Mouse (Mus musculus) lung, embryonic 16.5 days (tissue): ENCODE measurements around the gene Hoxb5. TPM values are rescaled to one million over a fixed set of nuclear protein-coding genes. Genes with fewer than 3 reads are reported as not detected.

Experiments used
- ATAC-seq: fragments of 200-750 bp; cut with Nextera tagmentation; 2 replicates; pipeline ENCODE4 v1.8.0; 2017; ENCODE audit warnings: low read depth, mild to moderate bottlenecking, moderate library complexity
- H3K27ac ChIP-seq: fragments of 300-500 bp; sonication (generic); 2 replicates; pipeline ENCODE4 v1.5.1; 2014; ENCODE audit warnings: mild to moderate bottlenecking, control low read depth, low read length
- H3K27me3 ChIP-seq: fragments of 300-500 bp; sonication (generic); 2 replicates; pipeline ENCODE4 v1.6.1; 2014; ENCODE audit warnings: low read depth, low read length, mixed read lengths; ENCODE audit not compliant: control insufficient read depth, insufficient read depth
- H3K36me3 ChIP-seq: fragments of 300-500 bp; sonication (generic); 2 replicates; pipeline ENCODE4 v1.6.1; 2014; ENCODE audit warnings: low read length; ENCODE audit not compliant: control insufficient read depth, insufficient read depth
- H3K4me1 ChIP-seq: fragments of 300-500 bp; sonication (generic); replicated peaks from 2 replicates; pipeline ENCODE4 v1.6.1; 2014; ENCODE audit warnings: low read length, mixed read lengths; ENCODE audit not compliant: control insufficient read depth, insufficient read depth
- H3K4me2 ChIP-seq: fragments of 300-500 bp; sonication (generic); 2 replicates; pipeline ENCODE4 v1.6.1; 2014; ENCODE audit warnings: low read depth, low read length, control low read depth
- H3K4me3 ChIP-seq: fragments of 300-500 bp; sonication (generic); 2 replicates; pipeline ENCODE4 v1.5.1; 2014; ENCODE audit warnings: mild to moderate bottlenecking, low read length, control low read depth
- H3K9ac ChIP-seq: fragments of 300-500 bp; sonication (generic); 2 replicates; pipeline ENCODE4 v1.6.1; 2014; ENCODE audit warnings: low read length, control low read depth
- H3K9me3 ChIP-seq: fragments of 300-500 bp; sonication (generic); 2 replicates; pipeline ENCODE4 v1.6.1; 2016; ENCODE audit warnings: low read length; ENCODE audit not compliant: control insufficient read depth
- WGBS: fragments of 180-500 bp; shearing (Covaris S2); extraction: QIAGEN DNeasy Blood & Tissue Kit; methylation state at CpG from one replicate; pipeline ENCODE4 v1.1.7; 2014; 5-methylcytosine and 5-hydroxymethylcytosine counted together
- polyA plus RNA-seq: library from polyadenylated mRNA; unstranded; fragments of >200 nt; fragmentation: Nextera tagmentation; extraction: Ambion mirVana; gene quantifications from 2 replicates; pipeline ENCODE4 v1.2.1, GENCODE M21; 2015

The Hoxb5 gene
- polyA plus RNA-seq, 1 experiment from 2014 or later: 46.6 TPM

GRCm38 (mm10) chr11:96261323-96261890 is 41.7 kb upstream of the Hoxb5 start:
- no peak overlapping the region for H3K4me2 ChIP-seq

GRCm38 (mm10) chr11:96262262-96262830 is 40.8 kb upstream of the Hoxb5 start:
- no peak overlapping the region for H3K9ac ChIP-seq
- WGBS: 4% methylated on average over 6 of the region's 6 CpGs
- peaks cover 10% of the 10 kb centered on the region; the same call in 1 of the 2 replicates for H3K4me1 ChIP-seq

More at GRCm38 (mm10) chr11:96261323-96261890, 41.7 kb upstream of the Hoxb5 start:
- Histone ChIP-seq H3K27ac (no peak overlapping the region), H3K27me3 (peaks cover 96% of the 10 kb centered on the region), H3K4me1 (peaks cover 10% of the 10 kb centered on the region; the same call in 1 of the 2 replicates), H3K9me3 (no peaks in the 10 kb centered on the region; the same call in 1 of the 2 replicates), H3K36me3 (no peaks in the 10 kb centered on the region), H3K4me3 (no peak overlapping the region), H3K9ac (no peak overlapping the region)
- WGBS: 2% methylated on average over 24 of the region's 24 CpGs
- peak; percentile 58; the same call in 1 of the 2 replicates for ATAC-seq

GRCm38 (mm10) chr11:96263636-96264389 is 39.3 kb upstream of the Hoxb5 start:
- Histone ChIP-seq H3K27me3 (peaks cover 94% of the 10 kb centered on the region), H3K36me3 (no peaks in the 10 kb centered on the region), H3K4me2 (no peak overlapping the region), H3K9me3 (no peaks in the 10 kb centered on the region; the same call in 1 of the 2 replicates), H3K27ac (no peak overlapping the region), H3K4me3 (no peak overlapping the region), H3K4me1 (peaks cover 10% of the 10 kb centered on the region; the same call in 1 of the 2 replicates), H3K9ac (no peak overlapping the region)
- WGBS: 2% methylated on average over 33 of the region's 33 CpGs
- ATAC-seq: no peak

More at GRCm38 (mm10) chr11:96262262-96262830, 40.8 kb upstream of the Hoxb5 start:
- Histone ChIP-seq H3K27me3 (peaks cover 97% of the 10 kb centered on the region), H3K36me3 (no peaks in the 10 kb centered on the region), H3K9me3 (no peaks in the 10 kb centered on the region; the same call in 1 of the 2 replicates), H3K4me3 (no peak overlapping the region), H3K27ac (no peak overlapping the region), H3K4me2 (no peak overlapping the region)
- ATAC-seq: no peak

- no peak overlapping the region for H3K9ac ChIP-seq
- no peak overlapping the region for H3K27ac ChIP-seq
- no peaks in the 10 kb centered on the region for H3K36me3 ChIP-seq
- no peak overlapping the region for H3K4me3 ChIP-seq
- WGBS: 12% methylated on average over 8 of the region's 8 CpGs
- H3K4me2 ChIP-seq: no peak overlapping the region
- no peaks in the 10 kb centered on the region; the same call in 1 of the 2 replicates for H3K9me3 ChIP-seq
- peaks cover 94% of the 10 kb centered on the region for H3K27me3 ChIP-seq
- H3K4me1 ChIP-seq: peaks cover 10% of the 10 kb centered on the region; the same call in 1 of the 2 replicates
- ATAC-seq: no peak
These were observed 38.6 kb upstream of the Hoxb5 start for GRCm38 (mm10) chr11:96264390-96265020.

GRCm38 (mm10) chr11:96265954-96266353 is 37.2 kb upstream of the Hoxb5 start:
- H3K4me2 ChIP-seq: no peak overlapping the region
- peak; percentile 33; the same call in 1 of the 2 replicates for ATAC-seq
- H3K9me3 ChIP-seq: no peaks in the 10 kb centered on the region; the same call in 1 of the 2 replicates
- H3K4me3 ChIP-seq: no peak overlapping the region
- H3K27me3 ChIP-seq: peaks cover 94% of the 10 kb centered on the region
- H3K4me1 ChIP-seq: peaks cover 9% of the 10 kb centered on the region
- no peak overlapping the region for H3K9ac ChIP-seq
- H3K27ac ChIP-seq: no peak overlapping the region
- no peaks in the 10 kb centered on the region for H3K36me3 ChIP-seq
- WGBS: 2% methylated on average over 7 of the region's 7 CpGs

- WGBS: 21% methylated on average over 7 of the region's 7 CpGs
- no peaks in the 10 kb centered on the region for H3K36me3 ChIP-seq
- H3K9ac ChIP-seq: no peak overlapping the region
- H3K9me3 ChIP-seq: no peaks in the 10 kb centered on the region; the same call in 1 of the 2 replicates
- H3K4me3 ChIP-seq: no peak overlapping the region
- H3K27me3 ChIP-seq: peaks cover 94% of the 10 kb centered on the region
- H3K4me2 ChIP-seq: no peak overlapping the region
- no peak overlapping the region for H3K27ac ChIP-seq
- no peak for ATAC-seq
- peaks cover 17% of the 10 kb centered on the region for H3K4me1 ChIP-seq
These were observed 35.9 kb upstream of the Hoxb5 start for GRCm38 (mm10) chr11:96267021-96267920.

GRCm38 (mm10) chr11:96268031-96268745 is 34.9 kb upstream of the Hoxb5 start:
- Histone ChIP-seq H3K36me3 (no peaks in the 10 kb centered on the region), H3K4me2 (no peak overlapping the region), H3K9me3 (no peaks in the 10 kb centered on the region; the same call in 1 of the 2 replicates), H3K27ac (no peak overlapping the region), H3K9ac (no peak overlapping the region), H3K4me1 (peaks cover 21% of the 10 kb centered on the region), H3K27me3 (peaks cover 94% of the 10 kb centered on the region), H3K4me3 (no peak overlapping the region)
- WGBS: 4% methylated on average over 1 of the region's 1 CpGs
- ATAC-seq: no peak

GRCm38 (mm10) chr11:96269869-96270268 is 33.3 kb upstream of the Hoxb5 start:
- H3K27me3 ChIP-seq: peaks cover 94% of the 10 kb centered on the region
- ATAC-seq: no peak
- WGBS: 3% methylated on average over 19 of the region's 19 CpGs
- H3K27ac ChIP-seq: no peak overlapping the region
- no peaks in the 10 kb centered on the region for H3K9me3 ChIP-seq
- H3K36me3 ChIP-seq: no peaks in the 10 kb centered on the region
- no peak overlapping the region for H3K4me2 ChIP-seq
- no peak overlapping the region for H3K4me3 ChIP-seq
- no peak overlapping the region for H3K9ac ChIP-seq
- H3K4me1 ChIP-seq: peaks cover 21% of the 10 kb centered on the region
